Mouse (Mus musculus): ENCODE results near the gene Tut7. TPM values are rescaled to one million over a fixed set of nuclear protein-coding genes. Genes with fewer than 3 reads are reported as not detected.
A peak's percentile ranks its signal among the peaks of the same experiment; 100 is the strongest.
"Not testable (repeated sequence)": the region's sequence is repeated elsewhere in the genome, so short reads cannot be mapped to it uniquely, and the experiment has no call there.

The Tut7 gene
- polyA plus RNA-seq, 1 experiment from 2014 or later, result 30.6 TPM

DNA sequence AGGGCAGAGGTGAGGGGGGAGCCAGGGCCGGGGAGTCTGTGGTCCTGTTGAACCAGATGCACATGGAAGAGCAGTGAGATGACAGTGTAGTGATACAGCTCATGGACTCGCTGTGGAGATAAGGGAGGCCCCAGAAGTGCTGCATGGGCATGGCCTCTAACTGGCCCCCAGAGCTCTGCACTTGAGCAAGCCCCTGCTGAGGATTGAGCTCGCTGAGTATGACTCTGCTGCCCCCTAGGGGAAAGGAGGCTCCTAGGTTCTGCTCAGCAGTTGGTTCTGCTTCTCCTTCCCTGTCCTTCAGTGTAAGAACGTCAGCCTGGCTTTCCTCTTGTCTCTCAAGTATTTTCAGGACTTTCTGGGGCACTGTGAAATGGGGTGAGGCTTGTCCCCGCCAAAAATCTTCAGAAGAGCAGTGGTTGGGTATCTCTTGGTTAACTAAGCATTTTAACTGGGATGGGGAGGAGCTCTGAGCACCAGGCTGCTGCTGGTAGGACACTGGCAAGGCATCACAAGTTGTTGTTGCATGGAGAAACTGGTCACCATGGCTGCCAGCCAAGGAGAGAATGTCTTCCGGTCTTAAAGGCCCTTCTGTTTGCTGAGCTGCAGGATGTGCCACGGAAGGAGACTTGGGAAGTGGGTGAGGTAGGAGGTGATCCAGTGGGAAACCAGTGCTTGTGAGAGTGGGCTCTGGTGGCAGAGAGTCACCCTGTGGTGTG is 94.4 kb downstream of the Tut7 start:
- H3K4me1 ChIP-seq, result peaks cover 15% of the 10 kb centered on the region
- ATAC-seq (ENCODE audit: extremely low read depth, insufficient number of reproducible peaks, low FRiP score, low TSS enrichment), result peak; percentile 61
- peak overlapping the region; percentile 26; the same call in 1 of the 2 replicates for H3K4me2 ChIP-seq
- peaks cover 20% of the 10 kb centered on the region; the same call in 1 of the 2 replicates for H3K27me3 ChIP-seq (replicated peaks)
- H3K36me3 ChIP-seq, result no peaks in the 10 kb centered on the region
- WGBS, result 13% methylated on average over 7 of the region's 7 CpGs
- no peak overlapping the region for H3K27ac ChIP-seq (replicated peaks)
- peak overlapping the region; percentile 50; the same call in 1 of the 2 replicates for H3K9ac ChIP-seq
- no peak overlapping the region for H3K4me3 ChIP-seq
- no peaks in the 10 kb centered on the region for H3K9me3 ChIP-seq

DNA sequence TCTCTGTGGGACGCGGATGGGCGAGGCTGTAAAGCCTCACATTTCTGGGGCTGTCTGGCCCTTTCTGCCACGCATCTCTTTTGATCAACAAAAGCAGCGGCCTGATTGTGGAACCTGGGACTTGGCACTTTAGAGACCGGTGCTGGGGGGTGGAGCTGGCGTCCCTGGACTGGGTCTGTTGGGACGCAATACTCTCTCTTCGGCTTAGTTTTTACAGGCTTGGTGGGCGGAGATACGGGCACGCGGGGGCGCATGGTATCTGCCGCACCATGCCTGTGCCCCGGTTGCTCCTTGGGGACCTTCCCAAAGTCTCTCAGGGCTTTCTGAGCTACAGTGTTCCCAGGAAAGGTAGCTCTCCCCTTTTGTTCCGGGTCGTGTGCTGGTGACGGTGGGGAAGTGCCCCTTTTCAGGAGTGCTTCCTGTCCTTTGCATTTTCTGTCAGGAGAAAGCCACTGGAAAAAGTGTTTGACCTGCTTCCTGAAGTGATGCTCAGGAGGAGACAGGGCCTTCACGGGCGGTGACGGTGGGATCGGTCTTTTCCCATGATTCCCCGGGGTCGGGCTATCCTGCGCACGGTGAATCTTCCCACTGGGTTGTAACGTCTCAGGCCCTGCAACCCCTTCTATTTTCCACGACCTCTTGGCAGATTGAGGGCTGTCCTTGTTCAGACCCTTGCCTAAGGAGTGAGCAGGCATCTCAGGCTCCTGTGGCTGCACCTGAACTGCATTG is 96.6 kb downstream of the Tut7 start:
- ATAC-seq (ENCODE audit: extremely low read depth, insufficient number of reproducible peaks, low FRiP score, low TSS enrichment), result no peak
- Histone ChIP-seq H3K36me3 (no peaks in the 10 kb centered on the region), H3K27me3 (replicated peaks) (peaks cover 20% of the 10 kb centered on the region; the same call in 1 of the 2 replicates), H3K9me3 (no peaks in the 10 kb centered on the region), H3K4me3 (peak overlapping the region; percentile 37), H3K27ac (replicated peaks) (no peak overlapping the region), H3K9ac (peak overlapping the region; percentile 66), H3K4me1 (peaks cover 15% of the 10 kb centered on the region), H3K4me2 (peak overlapping the region; percentile 65)
- WGBS, result 19% methylated on average over 29 of the region's 29 CpGs

DNA sequence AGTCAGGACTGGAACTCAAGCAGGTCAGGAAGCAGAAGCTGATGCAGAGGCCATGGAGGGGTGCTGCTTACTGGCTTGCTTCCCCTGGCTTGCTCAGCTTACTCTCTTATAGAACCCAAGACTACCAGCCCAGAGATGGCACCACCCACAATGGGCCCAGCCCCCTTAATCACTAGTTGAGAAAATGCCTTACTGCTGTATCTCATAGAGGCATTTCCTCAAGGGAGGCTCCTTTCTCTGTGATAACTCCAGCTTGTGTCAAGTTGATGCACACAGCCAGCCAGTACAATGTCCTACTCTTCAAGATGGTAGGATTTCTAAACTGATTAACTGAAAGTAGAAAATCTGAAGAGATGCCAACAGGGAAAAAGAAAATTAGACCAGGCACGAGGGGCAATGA is 100.9 kb downstream of the Tut7 start:
- H3K4me1 ChIP-seq, result peaks cover 20% of the 10 kb centered on the region
- WGBS, result 70% methylated on average over 1 of the region's 1 CpGs
- not testable (repeated sequence) for H3K9me3 ChIP-seq; H3K36me3 ChIP-seq; H3K4me3 ChIP-seq; ATAC-seq (ENCODE audit: extremely low read depth, insufficient number of reproducible peaks, low FRiP score, low TSS enrichment); H3K27me3 ChIP-seq (replicated peaks); H3K27ac ChIP-seq (replicated peaks); H3K4me2 ChIP-seq; H3K9ac ChIP-seq

Other genes starting within 250 kb of the Tut7 start
- 9.2 and 9.4 TPM in 2 replicates for gene Agtpbp1, start 237.9 kb downstream of the Tut7 start, polyA plus RNA-seq (2015; fragmentation: Nextera tagmentation; extraction: Ambion mirVana)
- 68.5 and 74.1 TPM in 2 replicates for gene Naa35, start 237.9 kb downstream of the Tut7 start, polyA plus RNA-seq (2015; fragmentation: Nextera tagmentation; extraction: Ambion mirVana)
- gene Golm1, start 147.3 kb downstream of the Tut7 start, polyA plus RNA-seq (2015; fragmentation: Nextera tagmentation; extraction: Ambion mirVana), result 44.8 and 51.3 TPM in 2 replicates
- gene 4921517D22Rik, start 129.0 kb downstream of the Tut7 start, polyA plus RNA-seq (2015; fragmentation: Nextera tagmentation; extraction: Ambion mirVana), result not detected in 2 replicates
- gene Spata31d1a, start 112.8 kb downstream of the Tut7 start, polyA plus RNA-seq (2015; fragmentation: Nextera tagmentation; extraction: Ambion mirVana), result not detected in 2 replicates
- gene Spata31d1b, start 110.9 kb downstream of the Tut7 start, polyA plus RNA-seq (2015; fragmentation: Nextera tagmentation; extraction: Ambion mirVana), result not detected in 2 replicates
- not detected in 2 replicates for gene Spata31d1d, start 91.4 kb downstream of the Tut7 start, polyA plus RNA-seq (2015; fragmentation: Nextera tagmentation; extraction: Ambion mirVana)
- not detected in 2 replicates for gene 1700014D04Rik, start 76.4 kb downstream of the Tut7 start, polyA plus RNA-seq (2015; fragmentation: Nextera tagmentation; extraction: Ambion mirVana)
- 169 and 173 TPM in 2 replicates for gene Isca1, start 53.3 kb downstream of the Tut7 start, polyA plus RNA-seq (2015; fragmentation: Nextera tagmentation; extraction: Ambion mirVana)
- not detected in 2 replicates for gene Gm49354, start 40.9 kb downstream of the Tut7 start, polyA plus RNA-seq (2015; fragmentation: Nextera tagmentation; extraction: Ambion mirVana)

Measured in heart, embryonic 13.5 days (tissue).